Mouse (Mus musculus) G1E (cell line): ENCODE data around the gene Tank. TPM values are rescaled to one million over a fixed set of nuclear protein-coding genes. Genes with fewer than 3 reads are reported as not detected.

Experiments
- ATAC-seq: 2 replicates; pipeline ENCODE4 v1.8.0; 2016; ENCODE audit warnings: mild to moderate bottlenecking; ENCODE audit not compliant: insufficient number of reproducible peaks, poor library complexity, low FRiP score, severe bottlenecking; ENCODE audit errors: extremely low read depth
- DNase-seq: peaks from one replicate; pipeline ENCODE4 v3.0.0; 2012; ENCODE audit warnings: low spot score
- H3K27me3 ChIP-seq: 2 replicates; pipeline ENCODE4 v1.6.1; 2012; ENCODE audit warnings: mild to moderate bottlenecking, low read length, inconsistent platforms; ENCODE audit not compliant: insufficient read depth
- H3K36me3 ChIP-seq: replicated peaks from 2 replicates; pipeline ENCODE3; 2012; ENCODE audit warnings: mild to moderate bottlenecking, inconsistent platforms
- H3K4me1 ChIP-seq: 2 replicates; pipeline ENCODE4 v1.6.1; 2012; ENCODE audit warnings: low read depth, low read length, inconsistent platforms, mixed read lengths; ENCODE audit not compliant: insufficient read depth
- H3K4me3 ChIP-seq: 2 replicates; pipeline ENCODE4 v1.5.1; 2012; ENCODE audit warnings: low read depth, mild to moderate bottlenecking, inconsistent platforms, low read length, moderate library complexity, mixed read lengths
- H3K9me3 ChIP-seq: replicated peaks from 2 replicates; pipeline ENCODE4 v1.6.1; 2012; ENCODE audit warnings: inconsistent platforms
- CTCF ChIP-seq: IDR thresholded peaks from 2 replicates; pipeline ENCODE4 v1.5.1; 2012; ENCODE audit warnings: low read depth, low read length, inconsistent platforms, mixed read lengths
- GATA1 ChIP-seq: IDR thresholded peaks from 2 replicates; pipeline ENCODE4 v1.6.1; 2012; ENCODE audit warnings: borderline replicate concordance, low read length, inconsistent platforms, mixed read lengths
- GATA2 ChIP-seq: IDR thresholded peaks from 2 replicates; pipeline ENCODE4 v1.6.1; 2012; ENCODE audit warnings: low read depth, low read length, inconsistent platforms, borderline replicate concordance
- POLR2AphosphoS5 ChIP-seq: IDR thresholded peaks from 2 replicates; pipeline ENCODE4 v1.6.1; 2012; ENCODE audit warnings: low read depth, low read length, inconsistent platforms; ENCODE audit not compliant: insufficient replicate concordance
- TAL1 ChIP-seq: conservative IDR thresholded peaks from 2 replicates; pipeline ENCODE4 v1.6.1; 2012; ENCODE audit warnings: low read depth, low read length, inconsistent platforms, mixed read lengths
- polyA plus RNA-seq: library from polyadenylated mRNA; stranded (reverse); fragments of >175 nt; gene quantifications from 2 replicates; pipeline ENCODE4 v1.2.3, GENCODE M21; 2012
- total RNA-seq, 2 experiments: library from RNA; stranded (forward) in 1 of 2; stranded (reverse) in 1 of 2; fragments of 200-1000 nt in 1 of 2; fragments of >200 nt in 1 of 2; fragmentation: Nextera tagmentation in 1 of 2; gene quantifications; 2 replicates each; pipeline ENCODE4 v1.2.3; 2014 to 2017

Tank gene
- total and polyA plus RNA-seq, 3 experiments: 4.6 to 126 (median 102) TPM

GRCm38 (mm10) chr2:61638182-61638581, 59.8 kb downstream of the Tank start:
- ATAC-seq: no peak
- H3K36me3 ChIP-seq: peaks cover 51% of the 10 kb centered on the region
- no peaks in the 10 kb centered on the region for H3K9me3 ChIP-seq
- no peak overlapping the region for H3K4me3 ChIP-seq
- no peaks in the 10 kb centered on the region for H3K27me3 ChIP-seq
- H3K4me1 ChIP-seq: no peaks in the 10 kb centered on the region; the same call in 1 of the 2 replicates
- DNase-seq: no peak
- TF ChIP-seq GATA1 (no peak), GATA2 (no peak), POLR2AphosphoS5 (no peak), CTCF (no peak), TAL1 (no peak)

- ATAC-seq: peak; percentile 63
- no peak overlapping the region for H3K4me3 ChIP-seq
- no peak for TF ChIP-seq TAL1
- peak; percentile 42; the same call in 1 of the 2 replicates for TF ChIP-seq CTCF
- no peaks in the 10 kb centered on the region for H3K27me3 ChIP-seq
- H3K9me3 ChIP-seq: no peaks in the 10 kb centered on the region
- peaks cover 56% of the 10 kb centered on the region for H3K36me3 ChIP-seq
- DNase-seq: peak; percentile 9
- H3K4me1 ChIP-seq: no peaks in the 10 kb centered on the region; the same call in 1 of the 2 replicates
Observed at GRCm38 (mm10) chr2:61642452-61643368, 64.3 kb downstream of the Tank start.

- Histone ChIP-seq H3K36me3 (peaks cover 58% of the 10 kb centered on the region), H3K9me3 (no peaks in the 10 kb centered on the region), H3K27me3 (no peaks in the 10 kb centered on the region), H3K4me3 (no peak overlapping the region), H3K4me1 (peaks cover 13% of the 10 kb centered on the region)
- ATAC-seq (no peak), DNase-seq (no peak)
- TF ChIP-seq POLR2AphosphoS5: no peak
- no peak for TF ChIP-seq GATA2
- no peak for TF ChIP-seq GATA1
- no peak for TF ChIP-seq CTCF
- TF ChIP-seq TAL1: no peak
Observed at GRCm38 (mm10) chr2:61651206-61651605, 72.8 kb downstream of the Tank start.

- no peaks in the 10 kb centered on the region for H3K27me3 ChIP-seq
- no peaks in the 10 kb centered on the region for H3K9me3 ChIP-seq
- peaks cover 18% of the 10 kb centered on the region for H3K4me1 ChIP-seq
- H3K4me3 ChIP-seq: no peak overlapping the region
- ATAC-seq: no peak
- TF ChIP-seq CTCF: no peak
- no peak for TF ChIP-seq TAL1
- no peak for TF ChIP-seq GATA1
- TF ChIP-seq GATA2: no peak
- TF ChIP-seq POLR2AphosphoS5: no peak
- no peak for DNase-seq
- H3K36me3 ChIP-seq: peaks cover 54% of the 10 kb centered on the region
Observed at GRCm38 (mm10) chr2:61651640-61652039, 73.3 kb downstream of the Tank start.

GRCm38 (mm10) chr2:61655046-61655381, 76.6 kb downstream of the Tank start:
- Histone ChIP-seq H3K4me1 (peaks cover 23% of the 10 kb centered on the region), H3K4me3 (peak overlapping the region; percentile 74; the same call in 1 of the 2 replicates), H3K36me3 (peaks cover 26% of the 10 kb centered on the region), H3K27me3 (peaks cover 3% of the 10 kb centered on the region; the same call in 1 of the 2 replicates), H3K9me3 (no peaks in the 10 kb centered on the region)
- TF ChIP-seq GATA1 (no peak), POLR2AphosphoS5 (no peak), CTCF (no peak), GATA2 (no peak), TAL1 (no peak)
- DNase-seq (no peak), ATAC-seq (no peak)

- TF ChIP-seq GATA2: no peak
- TF ChIP-seq CTCF: no peak
- TF ChIP-seq GATA1: no peak
- H3K27me3 ChIP-seq: peaks cover 3% of the 10 kb centered on the region; the same call in 1 of the 2 replicates
- DNase-seq: peak; percentile 27
- H3K36me3 ChIP-seq: peaks cover 20% of the 10 kb centered on the region
- no peaks in the 10 kb centered on the region for H3K9me3 ChIP-seq
- ATAC-seq: no peak
- H3K4me3 ChIP-seq: peak overlapping the region; percentile 74; the same call in 1 of the 2 replicates
- H3K4me1 ChIP-seq: peaks cover 23% of the 10 kb centered on the region
Observed at GRCm38 (mm10) chr2:61655382-61656281, 77.2 kb downstream of the Tank start.
